Mouse (Mus musculus) hindbrain, embryonic 14.5 days (tissue): ENCODE data around the gene Pde6h. TPM values are rescaled to one million over a fixed set of nuclear protein-coding genes. Genes with fewer than 3 reads are reported as not detected.

Experiments
- ATAC-seq: fragments of 200-750 bp; cut with Nextera tagmentation; 2 replicates; pipeline ENCODE4 v1.8.0; 2017; ENCODE audit warnings: moderate number of reproducible peaks, mild to moderate bottlenecking, moderate TSS enrichment, moderate library complexity; ENCODE audit not compliant: low FRiP score
- DNase-seq: peaks from one replicate; pipeline ENCODE4 v3.0.0-alpha.2; 2015; ENCODE audit warnings: low spot score
- H3K27ac ChIP-seq: fragments of 300-500 bp; sonication (generic); 2 replicates; pipeline ENCODE4 v1.5.1; 2014; ENCODE audit warnings: mild to moderate bottlenecking, moderate library complexity
- H3K27me3 ChIP-seq: fragments of 300-500 bp; sonication (generic); 2 replicates; pipeline ENCODE4 v1.6.1; 2014; ENCODE audit warnings: mild to moderate bottlenecking, low read length, mixed read lengths; ENCODE audit not compliant: control insufficient read depth, insufficient read depth
- H3K36me3 ChIP-seq: fragments of 300-500 bp; sonication (generic); replicated peaks from 2 replicates; pipeline ENCODE4 v1.6.1; 2014; ENCODE audit not compliant: control insufficient read depth, insufficient read depth
- H3K4me1 ChIP-seq: fragments of 300-500 bp; sonication (generic); replicated peaks from 2 replicates; pipeline ENCODE4 v1.6.1; 2014; ENCODE audit warnings: antibody characterized with exemption, low read length, mixed read lengths; ENCODE audit not compliant: control insufficient read depth, insufficient read depth
- H3K4me2 ChIP-seq: fragments of 300-500 bp; sonication (generic); replicated peaks from 2 replicates; pipeline ENCODE4 v1.6.1; 2014; ENCODE audit warnings: mild to moderate bottlenecking, moderate library complexity
- H3K4me3 ChIP-seq: fragments of 300-500 bp; sonication (generic); replicated peaks from 2 replicates; pipeline ENCODE4 v1.5.1; 2014; ENCODE audit warnings: mild to moderate bottlenecking, low read length
- H3K9ac ChIP-seq: fragments of 300-500 bp; sonication (generic); 2 replicates; pipeline ENCODE4 v1.6.1; 2014
- H3K9me3 ChIP-seq: fragments of 300-500 bp; sonication (generic); 2 replicates; pipeline ENCODE4 v1.6.1; 2016; ENCODE audit warnings: low read length; ENCODE audit not compliant: control insufficient read depth
- WGBS: fragments of 180-500 bp; shearing (Covaris S2); extraction: QIAGEN DNeasy Blood & Tissue Kit; methylation state at CpG from one replicate; pipeline ENCODE4 v1.1.7; 2014; 5-methylcytosine and 5-hydroxymethylcytosine counted together
- polyA plus RNA-seq: library from polyadenylated mRNA; unstranded; fragments of >200 nt; fragmentation: Nextera tagmentation; extraction: Ambion mirVana; gene quantifications from 2 replicates; pipeline ENCODE4 v1.2.1, GENCODE M21; 2014

The Pde6h gene
- polyA plus RNA-seq, 1 experiment from 2014 or later: 0.48 TPM

DNA sequence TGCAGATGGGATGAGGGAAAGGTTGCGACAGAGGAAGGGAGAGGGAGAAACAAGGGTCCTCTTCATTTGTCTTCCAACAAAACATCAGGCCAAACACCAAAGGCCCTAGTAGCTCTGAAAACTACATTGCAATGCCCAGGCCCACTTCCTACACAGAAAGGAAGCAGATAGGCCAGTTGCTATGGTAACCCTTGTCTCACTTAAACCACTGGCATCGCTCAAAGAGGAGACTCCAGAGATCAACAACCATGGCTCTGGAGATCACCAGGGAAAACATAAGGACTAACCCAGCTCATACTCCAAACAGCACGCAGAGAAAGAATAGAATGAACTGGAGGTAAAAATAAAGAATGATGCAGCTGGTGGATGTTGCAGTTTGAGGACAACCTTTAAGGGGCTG, 11.6 kb downstream of the Pde6h start:
- Histone ChIP-seq H3K4me3 (no peak overlapping the region), H3K4me2 (no peak overlapping the region), H3K9ac (no peak overlapping the region), H3K27me3 (no peaks in the 10 kb centered on the region), H3K9me3 (no peaks in the 10 kb centered on the region), H3K27ac (no peak overlapping the region), H3K4me1 (0 out of 2 replicates have a peak, but pooled peaks cover 2% of the 10 kb centered on the region), H3K36me3 (no peaks in the 10 kb centered on the region)
- DNase-seq (no peak), ATAC-seq (no peak)
- WGBS: 68% methylated on average over 3 of the region's 3 CpGs

- H3K27ac ChIP-seq: no peak overlapping the region
- ATAC-seq (no peak), DNase-seq (no peak)
- H3K9me3 ChIP-seq: no peaks in the 10 kb centered on the region
- H3K4me3 ChIP-seq: no peak overlapping the region
- no peak overlapping the region for H3K9ac ChIP-seq
- H3K27me3 ChIP-seq: no peaks in the 10 kb centered on the region
- no peaks in the 10 kb centered on the region for H3K36me3 ChIP-seq
- 87% methylated on average over 9 of the region's 9 CpGs for WGBS
- H3K4me1 ChIP-seq: no peaks in the 10 kb centered on the region
- no peak overlapping the region for H3K4me2 ChIP-seq
Observed at GRCm38 (mm10) chr6:136936361-136936760, 12.7 kb downstream of the Pde6h start.

DNA sequence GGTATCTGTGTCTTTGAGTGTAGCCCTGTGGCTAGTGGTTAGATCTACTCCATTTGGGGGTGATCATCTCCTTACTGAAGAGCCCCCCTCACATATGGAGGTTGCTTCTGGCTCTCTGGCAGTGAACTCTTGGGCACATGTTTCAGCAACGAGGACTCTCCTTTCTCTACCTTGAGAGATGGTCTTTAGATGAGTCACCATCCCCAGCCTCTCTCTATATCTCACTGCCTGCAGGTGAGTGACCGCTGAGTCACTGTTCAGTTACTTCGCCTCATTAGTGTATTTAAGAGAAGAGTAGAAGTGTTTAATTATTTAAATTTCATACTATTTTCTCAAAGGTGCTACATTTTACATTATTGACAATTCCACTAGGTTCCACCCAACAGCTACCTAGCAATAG, 13.5 kb downstream of the Pde6h start:
- Histone ChIP-seq H3K4me2 (no peak overlapping the region), H3K4me1 (no peaks in the 10 kb centered on the region), H3K36me3 (no peaks in the 10 kb centered on the region), H3K27ac (no peak overlapping the region), H3K9ac (no peak overlapping the region), H3K9me3 (no peaks in the 10 kb centered on the region), H3K4me3 (no peak overlapping the region), H3K27me3 (no peaks in the 10 kb centered on the region)
- WGBS: 91% methylated on average over 3 of the region's 3 CpGs
- no peak for DNase-seq
- no peak for ATAC-seq

DNA sequence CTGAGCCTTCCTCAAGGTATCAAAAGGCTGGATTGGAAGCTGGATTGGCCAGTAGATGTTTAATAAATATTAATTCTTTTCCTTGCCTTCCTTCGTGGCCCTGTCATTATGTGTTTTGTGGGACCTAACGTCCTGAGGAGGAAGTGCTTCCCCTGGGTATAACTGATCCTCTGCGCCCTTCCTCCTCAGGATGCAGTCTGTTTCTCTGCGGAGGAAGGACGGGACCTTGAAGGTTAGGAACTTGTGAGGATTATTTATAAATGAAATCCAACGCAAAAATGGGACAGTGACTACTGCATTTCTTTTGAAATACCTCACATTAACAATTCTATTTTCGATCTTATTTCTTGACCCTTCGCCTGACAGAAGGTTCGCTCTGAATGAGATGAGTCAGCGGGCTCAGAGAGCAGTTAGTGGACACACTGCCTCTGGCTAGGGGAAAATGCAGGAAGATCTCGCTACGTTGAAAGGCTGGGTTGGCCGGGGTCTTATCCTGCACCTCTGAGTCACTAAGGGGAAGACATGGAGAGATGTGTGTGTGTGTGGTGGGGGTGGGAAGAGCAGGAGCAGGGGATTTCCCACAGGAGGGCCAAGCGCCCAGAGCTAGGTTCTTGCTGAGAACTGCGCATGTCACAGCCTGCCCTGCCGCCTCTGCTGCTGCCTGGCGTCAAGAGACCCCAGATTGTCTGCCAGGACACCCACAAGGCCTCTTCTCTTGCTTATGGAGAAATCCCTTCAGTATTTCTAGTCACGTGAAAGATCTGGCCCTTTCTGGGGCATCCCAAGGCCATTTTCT, 14.9 kb downstream of the Pde6h start:
- Histone ChIP-seq H3K4me1 (no peaks in the 10 kb centered on the region), H3K4me3 (no peak overlapping the region), H3K9ac (no peak overlapping the region), H3K9me3 (no peaks in the 10 kb centered on the region), H3K36me3 (no peaks in the 10 kb centered on the region), H3K27ac (no peak overlapping the region), H3K4me2 (no peak overlapping the region), H3K27me3 (no peaks in the 10 kb centered on the region)
- DNase-seq (no peak), ATAC-seq (no peak)
- 79% methylated on average over 18 of the region's 18 CpGs for WGBS

DNA sequence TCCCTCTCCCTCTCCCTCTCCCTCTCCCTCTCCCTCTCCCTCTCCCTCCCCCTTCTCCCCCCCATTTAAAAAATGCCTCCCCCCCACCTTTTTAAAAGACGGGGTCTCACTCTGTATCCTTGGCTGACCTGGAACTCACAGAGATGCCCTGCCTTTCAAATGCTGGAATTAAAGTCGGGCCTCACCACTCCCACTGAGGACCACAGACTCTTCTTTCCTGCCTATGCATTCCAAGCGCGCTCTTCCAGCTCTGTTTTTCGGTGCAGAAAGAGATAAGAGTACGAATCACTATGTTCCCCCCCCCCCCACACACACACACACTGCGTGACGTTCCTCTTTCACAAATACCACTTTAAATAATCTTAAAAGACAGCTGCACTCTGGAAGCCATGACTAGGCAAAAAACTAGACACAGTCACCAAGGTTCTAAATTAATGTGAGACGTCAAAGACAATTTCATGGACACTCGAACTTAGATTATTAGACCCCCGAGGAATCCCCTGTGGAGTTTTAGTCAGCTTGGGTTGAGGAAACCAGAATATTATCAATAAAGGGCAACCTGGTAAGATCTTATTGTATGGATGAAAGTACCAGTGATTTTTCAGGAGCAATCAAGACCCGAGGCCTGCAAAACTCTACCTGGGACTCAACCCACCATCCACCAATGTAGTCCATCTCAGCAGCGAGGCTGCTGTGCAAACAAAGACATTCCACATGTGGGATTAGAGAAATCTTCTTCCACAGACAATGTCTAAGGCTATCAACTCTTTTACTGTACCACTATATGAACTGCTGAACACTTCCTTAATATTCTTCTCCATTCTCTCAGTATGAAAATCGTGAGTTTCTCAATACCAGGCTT, 15.9 kb downstream of the Pde6h start:
- DNase-seq (no peak), ATAC-seq (no peak)
- H3K4me1 ChIP-seq: no peaks in the 10 kb centered on the region
- H3K36me3 ChIP-seq: no peaks in the 10 kb centered on the region
- 77% methylated on average over 14 of the region's 14 CpGs for WGBS
- H3K27me3 ChIP-seq: no peaks in the 10 kb centered on the region
- no peak overlapping the region for H3K27ac ChIP-seq
- no peaks in the 10 kb centered on the region for H3K9me3 ChIP-seq
- H3K4me2 ChIP-seq: no peak overlapping the region
- H3K4me3 ChIP-seq: no peak overlapping the region
- no peak overlapping the region for H3K9ac ChIP-seq

DNA sequence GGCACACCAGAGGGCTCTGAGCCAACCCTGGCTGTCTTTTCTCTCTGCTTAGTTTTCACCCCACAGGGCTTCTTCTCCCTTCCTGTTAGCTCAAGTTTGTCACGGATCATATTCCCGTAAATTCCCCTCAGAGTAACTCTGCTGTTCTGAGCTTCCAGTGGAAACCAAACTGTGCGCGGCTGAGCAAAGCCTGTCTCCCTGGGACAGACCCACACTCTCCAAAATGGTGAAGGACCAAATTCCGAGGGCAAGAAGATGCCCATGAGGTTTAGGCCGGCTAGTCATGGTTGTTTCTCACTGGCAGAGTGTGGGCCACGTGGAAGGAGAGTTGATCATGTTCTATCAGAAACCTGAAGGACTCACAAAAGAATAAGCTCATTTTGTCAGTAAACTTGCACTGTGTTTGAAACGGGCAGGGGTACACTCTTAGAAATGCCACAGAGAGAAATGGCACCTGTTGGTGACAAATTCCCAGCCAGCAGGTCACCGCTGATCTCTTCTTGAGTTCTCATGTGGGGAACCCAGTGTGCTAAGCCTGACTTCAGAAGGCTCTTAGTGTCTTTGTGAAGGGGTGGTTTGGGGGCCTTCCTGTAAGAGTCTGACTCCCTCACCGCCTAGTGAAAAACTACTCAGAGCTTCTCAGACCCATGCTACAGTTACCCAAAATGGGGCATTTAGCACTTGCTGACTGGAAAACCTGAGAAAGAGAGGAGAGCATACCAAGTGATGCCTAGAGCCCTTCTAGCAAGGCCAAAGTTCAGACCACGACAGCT, 16.7 kb downstream of the Pde6h start:
- Histone ChIP-seq H3K9me3 (no peaks in the 10 kb centered on the region), H3K36me3 (no peaks in the 10 kb centered on the region), H3K4me1 (no peaks in the 10 kb centered on the region), H3K4me2 (no peak overlapping the region), H3K27ac (no peak overlapping the region), H3K27me3 (no peaks in the 10 kb centered on the region), H3K9ac (no peak overlapping the region), H3K4me3 (no peak overlapping the region)
- ATAC-seq (no peak), DNase-seq (no peak)
- WGBS: 76% methylated on average over 11 of the region's 11 CpGs

GRCm38 (mm10) chr6:136941051-136942021, 17.7 kb downstream of the Pde6h start, which contains the start of gene Arhgdib:
TSS of gene Arhgdib (minus strand) at chr6:136941899.
- no peak for DNase-seq
- no peak within 1 kb of the TSS for H3K4me2 ChIP-seq

GRCm38 (mm10) chr6:136942280-136942679, 18.6 kb downstream of the Pde6h start:
- Histone ChIP-seq H3K36me3 (no peaks in the 10 kb centered on the region), H3K4me3 (no peak overlapping the region), H3K9ac (no peak overlapping the region), H3K27ac (no peak overlapping the region), H3K4me1 (0 out of 2 replicates have a peak, but pooled peaks cover 5% of the 10 kb centered on the region), H3K4me2 (no peak overlapping the region), H3K9me3 (no peaks in the 10 kb centered on the region), H3K27me3 (no peaks in the 10 kb centered on the region)
- DNase-seq (no peak), ATAC-seq (no peak)
- WGBS: 77% methylated on average over 9 of the region's 9 CpGs

More at GRCm38 (mm10) chr6:136941051-136942021, 17.7 kb downstream of the Pde6h start, which contains the start of gene Arhgdib:
- WGBS: 57% methylated on average over 12 of the region's 12 CpGs
- H3K9ac ChIP-seq: no peak within 1 kb of the TSS
- H3K4me1 ChIP-seq: no peaks in the 10 kb centered on the region
- H3K4me3 ChIP-seq: no peak within 1 kb of the TSS
- no peaks in the 10 kb centered on the region for H3K36me3 ChIP-seq
- H3K27me3 ChIP-seq: no peaks in the 10 kb centered on the region
- ATAC-seq: no peak
- H3K27ac ChIP-seq: peak within 1 kb of the TSS; percentile 22; the same call in 1 of the 2 replicates
- H3K9me3 ChIP-seq: no peaks in the 10 kb centered on the region
